Mouse (Mus musculus) limb, embryonic 14.5 days (tissue): Measurements from ENCODE around the gene Cox17. TPM values are rescaled to one million over a fixed set of nuclear protein-coding genes. Genes with fewer than 3 reads are reported as not detected.

Source experiments
- ATAC-seq: fragments of 200-750 bp; cut with Nextera tagmentation; 2 replicates; pipeline ENCODE4 v1.8.0; 2017; ENCODE audit warnings: low read depth, moderate number of reproducible peaks, moderate TSS enrichment; ENCODE audit not compliant: low FRiP score
- DNase-seq: peaks from one replicate; pipeline ENCODE4 v3.0.0-alpha.2; 2015; ENCODE audit warnings: low spot score
- H3K27ac ChIP-seq: fragments of 300-500 bp; sonication (generic); replicated peaks from 2 replicates; pipeline ENCODE4 v1.5.1; 2014; ENCODE audit warnings: low read depth, mild to moderate bottlenecking, low read length, moderate library complexity, mixed read lengths
- H3K27me3 ChIP-seq: fragments of 300-500 bp; sonication (generic); 2 replicates; pipeline ENCODE4 v1.6.1; 2014; ENCODE audit warnings: low read length, mixed read lengths; ENCODE audit not compliant: control insufficient read depth, insufficient read depth
- H3K36me3 ChIP-seq: fragments of 300-500 bp; sonication (generic); 2 replicates; pipeline ENCODE4 v1.6.1; 2014; ENCODE audit warnings: mild to moderate bottlenecking, low read length, moderate library complexity, mixed read lengths; ENCODE audit not compliant: control insufficient read depth, insufficient read depth
- H3K4me1 ChIP-seq: fragments of 300-500 bp; sonication (generic); 2 replicates; pipeline ENCODE4 v1.6.1; 2014; ENCODE audit warnings: antibody characterized with exemption, low read length, mixed read lengths; ENCODE audit not compliant: control insufficient read depth, insufficient read depth
- H3K4me2 ChIP-seq: fragments of 300-500 bp; sonication (generic); replicated peaks from 2 replicates; pipeline ENCODE4 v1.6.1; 2014; ENCODE audit warnings: low read depth, mild to moderate bottlenecking, low read length, moderate library complexity; ENCODE audit not compliant: severe bottlenecking
- H3K4me3 ChIP-seq: fragments of 300-500 bp; sonication (generic); replicated peaks from 2 replicates; pipeline ENCODE4 v1.5.1; 2014; ENCODE audit warnings: low read length
- H3K9ac ChIP-seq: fragments of 300-500 bp; sonication (generic); 2 replicates; pipeline ENCODE4 v1.6.1; 2014; ENCODE audit warnings: mild to moderate bottlenecking, low read depth, low read length, moderate library complexity; ENCODE audit not compliant: severe bottlenecking
- H3K9me3 ChIP-seq: fragments of 300-500 bp; sonication (generic); 2 replicates; pipeline ENCODE4 v1.6.1; 2016; ENCODE audit warnings: low read length; ENCODE audit not compliant: control insufficient read depth
- POLR2A ChIP-seq: fragments of 200-500 bp; IDR thresholded peaks from 2 replicates; pipeline ENCODE4 v1.8.0; 2012; ENCODE audit warnings: inconsistent platforms, mild to moderate bottlenecking, moderate library complexity, borderline replicate concordance; ENCODE audit not compliant: insufficient read depth, insufficient read length; ENCODE audit errors: extremely low read depth
- WGBS: fragments of 180-500 bp; shearing (Covaris S2); extraction: QIAGEN DNeasy Blood & Tissue Kit; methylation state at CpG from one replicate; pipeline ENCODE4 v1.1.7; 2014; 5-methylcytosine and 5-hydroxymethylcytosine counted together
- polyA plus RNA-seq, 2 experiments: library from polyadenylated mRNA; depleted of rRNA in 1 of 2; stranded (reverse) in 1 of 2; unstranded in 1 of 2; fragments of >200 nt; fragmentation: Nextera tagmentation in 1 of 2; extraction: Ambion mirVana in 1 of 2; gene quantifications; 2 replicates each; pipeline versions ENCODE4 v1.2.1 to v1.2.3; 2012 to 2014

Gene Cox17
- polyA plus RNA-seq, 2 experiments = 83.6 to 124 TPM

GRCm38 (mm10) chr16:38350361-38350855 is 3.6 kb downstream of the Cox17 start:
- Histone ChIP-seq H3K4me1 (peaks cover 3% of the 10 kb centered on the region; the same call in 1 of the 2 replicates), H3K4me3 (no peak overlapping the region), H3K4me2 (no peak overlapping the region), H3K27ac (no peak overlapping the region), H3K9ac (no peak overlapping the region), H3K27me3 (no peaks in the 10 kb centered on the region), H3K36me3 (peaks cover 25% of the 10 kb centered on the region), H3K9me3 (no peaks in the 10 kb centered on the region)
- 75% methylated on average over 7 of the region's 7 CpGs for WGBS
- no peak for DNase-seq
- no peak for ATAC-seq
- TF ChIP-seq POLR2A = no peak

GRCm38 (mm10) chr16:38350939-38351338 is 4.1 kb downstream of the Cox17 start:
- Histone ChIP-seq H3K9ac (no peak overlapping the region), H3K9me3 (no peaks in the 10 kb centered on the region), H3K4me2 (no peak overlapping the region), H3K4me3 (no peak overlapping the region), H3K4me1 (peaks cover 3% of the 10 kb centered on the region; the same call in 1 of the 2 replicates), H3K27ac (no peak overlapping the region), H3K36me3 (peaks cover 25% of the 10 kb centered on the region), H3K27me3 (no peaks in the 10 kb centered on the region)
- no peak for TF ChIP-seq POLR2A
- no peak for ATAC-seq
- DNase-seq = no peak
- WGBS = 72% methylated on average over 6 of the region's 6 CpGs

- DNase-seq = no peak
- 86% methylated on average over 7 of the region's 7 CpGs for WGBS
- no peaks in the 10 kb centered on the region for H3K9me3 ChIP-seq
- no peak overlapping the region for H3K9ac ChIP-seq
- H3K27me3 ChIP-seq = no peaks in the 10 kb centered on the region
- H3K4me3 ChIP-seq = no peak overlapping the region
- no peak overlapping the region for H3K4me2 ChIP-seq
- no peak overlapping the region for H3K27ac ChIP-seq
- ATAC-seq = no peak
- H3K4me1 ChIP-seq = peaks cover 3% of the 10 kb centered on the region; the same call in 1 of the 2 replicates
- TF ChIP-seq POLR2A = no peak
- peaks cover 25% of the 10 kb centered on the region for H3K36me3 ChIP-seq
These were observed 5.2 kb downstream of the Cox17 start for GRCm38 (mm10) chr16:38352031-38352430.

GRCm38 (mm10) chr16:38352851-38353250 is 6.1 kb downstream of the Cox17 start:
- Histone ChIP-seq H3K36me3 (peaks cover 25% of the 10 kb centered on the region), H3K4me1 (no peaks in the 10 kb centered on the region), H3K27me3 (no peaks in the 10 kb centered on the region), H3K4me3 (no peak overlapping the region), H3K27ac (no peak overlapping the region), H3K9ac (no peak overlapping the region), H3K4me2 (no peak overlapping the region), H3K9me3 (no peaks in the 10 kb centered on the region)
- no peak for TF ChIP-seq POLR2A
- no peak for DNase-seq
- ATAC-seq = no peak

GRCm38 (mm10) chr16:38353642-38354041 is 6.9 kb downstream of the Cox17 start:
- TF ChIP-seq POLR2A = no peak
- no peak for ATAC-seq
- H3K9ac ChIP-seq = no peak overlapping the region
- no peaks in the 10 kb centered on the region for H3K27me3 ChIP-seq
- no peak overlapping the region for H3K4me3 ChIP-seq
- H3K4me1 ChIP-seq = no peaks in the 10 kb centered on the region
- DNase-seq = no peak
- H3K27ac ChIP-seq = no peak overlapping the region
- H3K4me2 ChIP-seq = no peak overlapping the region
- WGBS = 97% methylated on average over 2 of the region's 2 CpGs
- H3K9me3 ChIP-seq = no peaks in the 10 kb centered on the region
- peaks cover 25% of the 10 kb centered on the region for H3K36me3 ChIP-seq
